Mouse (Mus musculus) spleen, adult 12 weeks (tissue): ENCODE results near the gene Hmbs.
"Not testable (repeated sequence)": the region's sequence is repeated elsewhere in the genome, so short reads cannot be mapped to it uniquely, and the experiment has no call there.

Experiments
- DNase-seq: peaks from one replicate; pipeline ENCODE4 v3.0.0; 2022; ENCODE audit warnings: low spot score

The Hmbs gene

GRCm38 (mm10) chr9:44325032-44325767 lies 18.8 kb downstream of the Hmbs start:
- not testable (repeated sequence) for DNase-seq

- no peak for DNase-seq
Observed at GRCm38 (mm10) chr9:44324147-44324546, 19.9 kb downstream of the Hmbs start.

- not testable (repeated sequence) for DNase-seq
Observed at GRCm38 (mm10) chr9:44323656-44324055, 20.4 kb downstream of the Hmbs start.

- DNase-seq: no peak
Observed at GRCm38 (mm10) chr9:44320799-44321133, 23.3 kb downstream of the Hmbs start.

GRCm38 (mm10) chr9:44319887-44320798 lies 23.9 kb downstream of the Hmbs start, which contains the start of gene C2cd2l:
TSS of gene C2cd2l (minus strand) at chr9:44320285.
- DNase-seq: peak; percentile 80

GRCm38 (mm10) chr9:44319105-44319886 lies 24.7 kb downstream of the Hmbs start:
- DNase-seq: no peak

- no peak for DNase-seq
Observed at GRCm38 (mm10) chr9:44318826-44319095, 25.3 kb downstream of the Hmbs start.

GRCm38 (mm10) chr9:44318076-44318825 lies 25.8 kb downstream of the Hmbs start:
- DNase-seq: no peak

- no peak for DNase-seq
Observed at GRCm38 (mm10) chr9:44317452-44317851, 26.6 kb downstream of the Hmbs start.

- DNase-seq: no peak
Observed at GRCm38 (mm10) chr9:44314910-44315309, 29.1 kb downstream of the Hmbs start.

GRCm38 (mm10) chr9:44314257-44314547 lies 29.8 kb downstream of the Hmbs start:
- no peak for DNase-seq

- no peak for DNase-seq
Observed at GRCm38 (mm10) chr9:44313476-44314256, 30.4 kb downstream of the Hmbs start.

- no peak for DNase-seq
Observed at GRCm38 (mm10) chr9:44311136-44312134, 32.6 kb downstream of the Hmbs start.

- no peak for DNase-seq
Observed at GRCm38 (mm10) chr9:44310750-44311135, 33.3 kb downstream of the Hmbs start.

- DNase-seq: no peak
Observed at GRCm38 (mm10) chr9:44309756-44310155, 34.3 kb downstream of the Hmbs start.

GRCm38 (mm10) chr9:44307248-44307647 lies 36.8 kb downstream of the Hmbs start:
- no peak for DNase-seq

- no peak for DNase-seq
Observed at GRCm38 (mm10) chr9:44306532-44306931, 37.5 kb downstream of the Hmbs start.

GRCm38 (mm10) chr9:44305466-44306079 lies 38.5 kb downstream of the Hmbs start, which contains the start of gene Hinfp:
TSS of gene Hinfp (minus strand) at chr9:44305671.
- peak; percentile 96 for DNase-seq

GRCm38 (mm10) chr9:44300001-44300400 lies 44.0 kb downstream of the Hmbs start:
- not testable (repeated sequence) for DNase-seq
